Mouse (Mus musculus) T-helper 1 cell (primary cell): ENCODE data around the gene A930004D18Rik.

ENCODE experiments used
- in situ Hi-C: fragments of 300-600 bp; cut with MboI, MseI; formaldehyde crosslinking; loops from one replicate; pipeline ENCODE4 v1.15.1; 2025; ENCODE audit warnings: high pct_unique_total_duplicates

Gene A930004D18Rik

DNA sequence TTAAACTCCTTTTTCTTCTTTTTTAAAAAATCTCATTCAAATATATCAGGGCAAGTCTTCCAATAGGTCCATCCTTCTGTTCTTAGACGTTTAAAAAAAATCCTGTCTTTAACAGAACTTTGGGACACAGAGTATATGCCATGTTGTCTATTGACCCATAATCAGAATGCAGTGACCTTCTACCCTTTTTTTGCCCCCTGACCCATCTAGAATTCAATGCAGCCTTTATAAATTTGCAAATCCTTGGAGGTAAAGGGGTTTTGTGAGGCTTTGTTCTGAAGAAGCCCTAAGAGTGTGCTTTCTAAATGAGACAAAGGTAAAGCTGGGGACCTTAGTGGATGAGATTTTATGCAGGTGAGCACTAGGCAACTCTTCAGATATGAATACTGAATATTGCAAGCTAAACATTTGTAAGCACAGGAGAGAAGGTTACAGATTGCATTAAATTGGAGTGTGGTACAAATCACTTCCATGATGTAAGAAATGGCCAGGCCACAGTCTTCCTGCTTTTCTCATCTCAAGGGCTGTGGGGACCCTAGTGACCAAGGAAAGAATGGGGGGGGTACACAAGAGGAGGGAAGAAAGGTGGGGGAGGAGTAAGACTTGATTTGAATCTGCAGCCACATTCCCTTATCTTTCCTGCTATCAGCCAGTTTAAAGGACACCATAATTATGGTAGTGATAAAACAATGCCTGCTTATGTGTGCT is 15.9 kb upstream of the A930004D18Rik start:
- in situ Hi-C loops = no loop called here

DNA sequence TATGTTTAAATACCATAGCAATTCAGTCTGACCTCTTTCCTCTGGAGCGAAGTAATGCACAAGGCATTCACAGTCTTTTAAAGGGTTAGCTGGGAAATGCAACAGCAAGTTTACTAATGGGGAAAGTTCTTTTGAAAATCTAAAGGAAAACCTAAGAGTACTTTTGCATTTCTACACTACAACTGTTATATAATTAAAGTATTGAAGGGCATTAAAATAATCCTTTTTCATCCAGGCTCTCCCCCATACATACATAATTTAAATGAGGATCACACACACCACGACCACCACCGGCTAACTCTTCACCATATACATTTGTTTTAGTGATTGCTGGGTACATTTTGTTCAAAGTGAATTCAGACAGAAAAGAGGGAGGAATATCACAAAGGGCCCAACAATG is 15.0 kb upstream of the A930004D18Rik start:
- in situ Hi-C loops = no loop called here

DNA sequence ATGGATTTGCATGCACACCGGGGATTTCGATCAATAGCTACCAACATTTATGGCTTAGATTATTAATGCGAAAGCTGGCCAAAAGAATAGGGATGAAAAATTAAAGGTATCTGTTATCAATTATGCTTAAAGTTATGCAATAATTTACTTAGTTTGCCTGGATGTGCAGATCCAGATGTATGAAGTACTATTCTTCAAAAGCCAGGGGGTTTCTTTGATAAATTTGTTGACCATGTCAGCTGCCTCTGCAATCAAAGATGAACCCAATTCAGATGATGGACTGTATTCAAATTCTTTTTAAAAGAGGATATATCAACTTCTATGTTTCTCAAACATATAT is 14.3 kb upstream of the A930004D18Rik start:
- in situ Hi-C loops = no loop called here

DNA sequence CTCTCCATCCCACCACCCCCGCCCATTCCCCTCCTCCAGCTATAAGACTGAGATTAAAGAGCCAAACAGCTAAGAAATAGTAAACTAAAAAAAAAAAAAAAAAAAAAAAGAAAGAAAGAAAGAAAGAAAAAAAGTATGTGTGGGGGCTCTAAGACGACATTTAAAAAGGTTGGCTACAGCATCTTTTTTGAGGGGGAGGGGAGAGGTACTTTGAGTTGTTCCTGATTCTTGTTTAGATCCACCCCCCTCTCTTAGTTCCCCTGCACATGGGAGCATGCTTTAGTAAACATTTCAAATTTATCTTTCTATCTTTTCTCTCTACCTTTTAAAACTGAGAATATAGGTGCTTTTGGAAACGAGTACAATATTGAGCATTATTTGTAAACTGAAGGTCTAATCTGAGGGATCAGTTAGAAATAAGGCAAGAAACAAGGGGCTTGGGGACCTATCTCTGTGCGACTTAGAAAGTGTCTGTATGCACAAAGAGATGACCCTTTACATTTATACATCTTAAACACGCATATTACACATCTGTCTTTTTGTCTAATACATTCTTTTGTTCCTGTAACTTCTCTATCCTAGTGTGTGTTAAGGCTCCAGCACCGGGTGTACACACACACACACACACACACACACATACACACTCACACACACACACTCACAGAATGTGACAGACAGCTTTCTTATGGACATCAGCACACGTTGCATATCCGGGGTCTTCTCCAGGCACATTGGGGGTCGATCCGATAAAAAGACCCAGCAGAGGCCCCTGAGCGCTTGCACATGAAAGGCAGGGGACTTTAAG is 13.7 kb upstream of the A930004D18Rik start:
- in situ Hi-C loops = no loop called here

DNA sequence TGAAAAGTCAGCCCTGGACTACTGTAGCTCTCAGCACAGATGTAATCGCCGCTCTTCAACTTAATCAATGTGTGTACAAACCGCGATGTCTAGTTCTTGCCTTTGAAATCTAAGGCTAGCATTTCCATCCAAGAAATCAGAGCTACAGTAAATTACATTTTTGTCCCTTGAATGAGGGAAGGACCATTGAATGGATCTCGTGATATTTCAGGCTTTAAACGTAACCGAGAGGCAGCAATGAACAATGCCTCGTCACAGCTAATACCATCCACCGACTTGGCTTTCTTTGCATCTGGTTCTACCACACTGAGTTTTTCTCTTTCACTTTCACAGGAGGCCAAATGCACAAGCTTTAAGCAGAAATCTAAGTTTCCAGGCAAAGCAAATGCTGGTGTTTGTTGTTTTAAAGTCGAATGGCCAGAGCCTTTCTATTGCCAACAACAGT is 13.0 kb upstream of the A930004D18Rik start:
- in situ Hi-C loops = no loop called here

DNA sequence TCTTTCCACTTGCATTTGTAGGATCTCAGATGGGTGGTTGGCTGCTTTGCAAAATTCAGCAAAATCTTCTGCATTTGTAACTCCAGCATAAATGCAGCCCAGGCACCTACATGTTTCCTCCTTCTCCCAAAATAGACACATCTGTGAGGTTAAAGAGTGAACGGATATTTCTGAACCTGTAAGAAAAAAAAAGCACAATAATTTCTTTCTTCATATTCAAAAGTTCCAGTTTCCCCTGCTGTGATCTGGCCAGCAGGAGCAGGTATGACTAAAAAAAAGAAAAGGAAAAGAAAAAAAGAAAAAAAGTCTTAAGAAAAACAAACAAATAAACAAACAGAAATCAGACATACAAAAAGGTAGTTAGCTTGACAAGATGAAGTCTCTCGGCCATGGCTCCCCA is 12.5 kb upstream of the A930004D18Rik start:
- in situ Hi-C loops = no loop called here

DNA sequence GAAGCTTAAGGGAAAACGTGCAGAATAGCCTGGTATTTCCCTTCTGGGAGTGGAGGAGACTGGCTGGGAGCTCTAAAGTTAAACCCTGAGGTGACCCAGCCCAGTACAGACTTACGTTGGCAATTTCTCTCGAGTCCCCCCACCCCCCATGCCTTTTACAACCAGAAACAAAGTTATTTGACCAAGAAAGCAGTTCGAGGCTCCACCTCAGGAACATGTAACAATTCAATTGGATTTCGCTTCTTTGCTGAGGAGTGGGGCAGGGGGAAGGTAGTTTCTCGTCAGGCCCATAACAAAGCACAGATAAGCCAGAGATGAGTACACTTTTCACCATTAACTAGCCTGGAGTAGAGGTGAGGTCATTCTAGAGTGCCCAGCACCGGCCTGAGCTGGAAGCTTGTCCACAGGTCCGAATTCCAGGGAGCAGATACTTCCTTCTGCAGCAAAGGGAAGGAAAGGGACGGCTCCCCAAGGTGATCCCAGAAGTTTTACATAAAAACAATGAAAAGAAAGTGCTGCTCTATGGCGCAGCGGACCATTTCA is 11.8 kb upstream of the A930004D18Rik start:
- in situ Hi-C loops = no loop called here

DNA sequence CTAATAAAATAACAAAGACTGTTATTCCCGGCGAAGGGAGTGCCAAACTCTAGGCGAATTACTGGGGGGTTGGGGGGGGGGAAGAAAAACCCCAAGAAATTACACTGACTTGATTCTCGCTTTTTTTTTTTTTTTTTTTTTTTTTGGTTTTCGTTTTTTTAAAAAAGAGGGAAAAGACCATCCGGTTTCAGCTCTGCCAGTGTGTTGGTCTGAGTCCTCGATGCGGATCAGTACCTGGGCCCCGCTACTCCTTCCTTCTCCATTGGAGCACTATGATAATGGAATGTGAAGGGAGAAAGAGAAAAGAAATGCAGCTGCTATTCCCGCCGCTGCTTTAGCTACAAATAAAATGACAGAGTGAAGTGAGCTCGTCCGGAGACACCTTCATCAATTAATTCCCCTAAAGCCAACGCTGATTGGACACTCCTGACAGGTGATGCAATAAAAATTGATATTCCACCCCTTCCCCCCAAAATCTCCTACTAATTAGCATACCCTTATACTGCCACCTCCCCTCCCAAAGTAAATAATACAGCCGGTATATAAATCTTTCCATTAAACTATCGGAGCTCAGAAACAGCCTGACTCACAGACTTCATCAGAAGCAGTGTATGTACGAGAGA is 11.0 kb upstream of the A930004D18Rik start, which contains the start of gene Skida1:
Gene Skida1 (minus strand): TSS at position 599 of the 623 bp plus-strand sequence.
- in situ Hi-C loops = no loop called here

DNA sequence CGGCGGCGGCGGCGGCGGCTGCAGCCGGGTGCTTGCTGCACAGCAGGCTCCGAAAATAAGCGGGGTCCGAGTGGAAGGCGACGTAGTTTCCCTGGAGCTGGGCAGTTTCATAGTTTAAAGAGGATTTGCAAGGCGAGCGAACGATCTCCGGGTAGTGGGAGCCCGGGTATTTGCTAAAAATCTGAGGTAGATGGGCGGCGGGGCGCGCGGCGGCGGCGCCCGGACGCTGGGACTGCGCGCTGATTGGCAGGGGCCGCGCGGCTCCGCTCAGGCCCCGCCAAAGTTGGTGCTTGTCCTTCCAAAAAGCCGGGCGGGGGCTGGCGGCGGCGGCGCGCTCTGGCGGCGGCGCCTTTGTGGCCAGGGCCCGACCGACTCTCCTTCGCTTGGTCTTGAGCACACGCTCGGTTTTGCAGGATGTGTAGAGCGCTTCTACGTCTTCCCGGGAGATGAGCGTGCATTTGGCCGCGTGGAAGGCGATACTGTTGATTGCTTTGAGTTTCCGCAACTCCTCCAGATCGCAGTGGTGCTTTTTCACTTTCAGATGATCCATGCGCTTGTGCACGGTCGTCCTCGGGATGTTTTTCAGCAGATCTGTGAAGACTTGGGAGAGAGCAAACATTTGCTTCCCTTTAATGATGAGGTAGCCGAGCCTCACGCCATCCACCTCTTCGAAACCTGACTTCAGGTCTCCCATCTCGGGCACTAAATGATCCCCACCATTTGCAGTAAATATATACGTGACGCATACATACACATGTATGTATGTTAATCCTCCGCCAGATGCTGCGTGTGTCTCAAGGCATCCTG is 10.3 kb upstream of the A930004D18Rik start:
- in situ Hi-C loops = no loop called here

DNA sequence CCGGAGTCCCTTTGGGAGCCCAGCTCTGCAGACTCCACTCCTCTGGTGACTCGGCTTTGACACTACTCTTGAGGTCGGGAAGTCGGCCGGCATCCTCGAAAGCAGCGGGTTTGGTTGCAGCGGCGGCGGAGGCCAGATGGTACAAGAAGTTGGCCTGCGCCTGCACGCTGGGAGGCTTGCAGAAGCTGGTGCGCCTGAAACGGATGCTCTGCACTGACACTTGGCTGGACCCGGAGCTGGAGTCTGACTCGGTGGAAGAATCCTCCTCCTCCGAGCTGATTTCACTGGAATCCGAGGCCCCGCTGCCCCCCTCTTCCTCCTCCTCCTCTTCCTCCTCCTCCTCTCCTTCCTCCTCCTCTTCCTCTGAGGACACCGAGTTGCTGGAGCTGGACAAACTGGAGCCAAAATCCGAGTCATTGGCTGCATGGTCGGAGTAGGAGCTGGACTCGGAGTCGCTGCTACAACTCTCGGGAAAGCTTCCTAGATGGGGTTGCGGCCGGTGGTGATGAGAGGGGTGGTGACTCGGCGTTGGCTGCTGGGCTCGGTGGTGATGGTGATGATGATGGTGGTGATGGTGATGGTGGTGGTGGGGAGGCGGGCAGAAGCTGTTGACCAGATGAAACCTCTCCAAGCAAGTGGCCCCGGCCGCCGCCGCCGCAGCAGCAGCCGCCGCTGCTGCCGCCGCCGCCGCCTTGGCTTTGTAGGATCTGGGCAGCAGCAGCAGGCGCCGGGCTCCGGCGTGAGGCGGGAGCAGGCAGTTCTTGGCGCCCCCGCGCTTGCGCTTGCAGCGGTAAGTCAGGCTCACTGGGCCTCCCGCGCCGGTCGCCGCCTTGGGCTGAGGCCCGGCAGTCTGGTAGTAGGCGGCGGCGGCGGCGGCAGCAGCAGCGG is 9.5 kb upstream of the A930004D18Rik start:
- in situ Hi-C loops = no loop called here

DNA sequence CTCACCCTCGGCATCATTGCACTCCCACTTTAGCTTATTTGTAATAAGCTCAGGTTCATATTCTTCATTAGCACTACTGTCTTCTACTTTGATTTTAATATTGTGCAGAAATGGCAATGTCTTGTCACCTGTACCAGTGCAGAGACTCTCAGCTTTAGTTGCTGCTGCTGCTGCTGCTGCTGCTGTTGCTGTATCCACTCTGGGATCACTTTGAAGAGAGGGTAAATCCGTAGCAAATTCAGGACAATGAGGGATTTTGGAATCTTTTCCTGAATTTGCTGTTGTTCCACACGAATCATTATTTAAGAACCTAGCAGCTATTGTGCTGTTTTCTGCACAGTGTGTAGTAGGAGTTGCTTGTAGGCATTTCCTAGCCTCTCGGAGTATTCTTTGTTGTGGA is 8.6 kb upstream of the A930004D18Rik start:
- in situ Hi-C loops = no loop called here

DNA sequence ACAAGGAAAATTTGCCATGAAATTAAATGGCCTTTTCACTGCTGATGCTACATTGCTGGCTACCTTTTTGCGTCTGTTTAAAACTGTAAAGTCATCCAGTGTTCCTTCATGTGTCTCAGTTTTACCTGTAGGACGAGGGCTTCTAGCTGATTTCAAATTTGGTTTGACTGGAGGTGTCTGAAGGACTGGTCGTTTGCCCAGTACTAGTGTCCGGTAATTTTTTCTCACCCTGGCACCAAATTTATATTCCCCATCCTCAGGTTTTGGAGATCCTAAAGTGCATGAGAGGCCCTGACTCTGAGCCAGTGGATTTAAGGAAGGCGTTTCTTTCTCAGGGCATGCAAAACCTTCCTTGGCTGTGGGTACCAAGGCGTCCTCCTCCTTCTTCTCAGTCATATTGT is 8.2 kb upstream of the A930004D18Rik start:
- in situ Hi-C loops = no loop called here

DNA sequence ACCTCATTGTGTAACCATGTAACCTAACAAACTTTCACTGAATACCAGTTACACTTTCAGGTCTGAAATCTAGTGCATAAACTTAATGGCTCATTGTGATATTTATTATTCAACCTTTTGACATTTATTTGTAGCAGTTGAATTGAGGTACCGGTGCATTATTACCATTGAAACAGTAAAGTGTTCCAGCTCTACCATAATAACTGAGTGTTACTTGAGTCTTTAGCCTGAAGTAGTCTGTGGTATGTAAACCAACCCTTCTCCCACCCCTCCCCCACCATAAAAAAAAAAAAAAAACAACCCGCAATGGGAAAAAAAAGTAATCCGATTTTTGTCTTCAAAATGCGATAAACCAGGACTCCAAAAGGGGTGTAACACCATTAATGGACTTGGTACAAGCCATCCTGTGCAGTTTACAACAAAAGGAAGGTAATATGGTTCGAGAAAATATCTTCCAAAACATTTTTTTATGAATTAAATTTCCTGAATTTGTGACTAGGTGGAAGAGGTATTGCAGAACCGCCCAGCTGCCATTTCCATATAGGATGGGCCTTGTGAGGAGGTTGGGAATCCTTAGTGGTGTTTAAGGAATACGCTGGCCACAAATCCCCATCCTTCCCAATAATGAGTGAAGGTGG is 7.7 kb upstream of the A930004D18Rik start:
- in situ Hi-C loops = no loop called here

DNA sequence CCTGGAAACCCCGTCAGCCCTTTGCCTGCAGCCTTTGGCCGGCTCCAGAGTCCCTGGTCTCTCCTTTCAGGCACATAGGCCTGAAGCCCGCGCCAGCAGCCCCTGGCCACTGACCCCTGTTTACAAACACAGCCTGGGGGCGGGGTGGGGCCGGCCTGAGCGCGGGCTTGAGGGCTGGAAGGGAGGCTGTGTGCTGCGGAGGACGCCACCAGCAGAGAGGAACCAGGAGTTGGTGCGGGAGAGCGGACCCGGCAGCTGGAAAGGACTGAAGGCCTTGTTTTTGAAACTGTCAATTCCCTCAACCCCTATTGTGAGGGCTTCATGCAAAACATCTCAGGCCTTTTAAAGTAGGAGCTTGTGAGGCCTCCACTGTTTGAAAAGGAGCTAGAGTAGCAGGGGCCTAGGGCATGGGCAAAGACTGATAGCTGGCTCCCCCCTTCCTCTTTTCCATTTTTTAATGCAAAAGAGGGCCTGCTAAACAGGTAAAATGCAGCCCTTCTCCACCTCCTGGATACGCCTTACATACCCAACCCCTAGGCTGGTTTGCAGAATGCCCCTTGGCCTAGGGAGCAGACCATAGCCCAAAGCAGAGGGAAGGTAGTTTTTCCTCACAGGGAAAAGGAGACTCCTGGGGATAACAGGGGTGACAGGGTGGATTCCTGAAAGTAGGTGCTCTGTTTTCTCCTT is 3.8 kb upstream of the A930004D18Rik start:
- in situ Hi-C loops = no loop called here

DNA sequence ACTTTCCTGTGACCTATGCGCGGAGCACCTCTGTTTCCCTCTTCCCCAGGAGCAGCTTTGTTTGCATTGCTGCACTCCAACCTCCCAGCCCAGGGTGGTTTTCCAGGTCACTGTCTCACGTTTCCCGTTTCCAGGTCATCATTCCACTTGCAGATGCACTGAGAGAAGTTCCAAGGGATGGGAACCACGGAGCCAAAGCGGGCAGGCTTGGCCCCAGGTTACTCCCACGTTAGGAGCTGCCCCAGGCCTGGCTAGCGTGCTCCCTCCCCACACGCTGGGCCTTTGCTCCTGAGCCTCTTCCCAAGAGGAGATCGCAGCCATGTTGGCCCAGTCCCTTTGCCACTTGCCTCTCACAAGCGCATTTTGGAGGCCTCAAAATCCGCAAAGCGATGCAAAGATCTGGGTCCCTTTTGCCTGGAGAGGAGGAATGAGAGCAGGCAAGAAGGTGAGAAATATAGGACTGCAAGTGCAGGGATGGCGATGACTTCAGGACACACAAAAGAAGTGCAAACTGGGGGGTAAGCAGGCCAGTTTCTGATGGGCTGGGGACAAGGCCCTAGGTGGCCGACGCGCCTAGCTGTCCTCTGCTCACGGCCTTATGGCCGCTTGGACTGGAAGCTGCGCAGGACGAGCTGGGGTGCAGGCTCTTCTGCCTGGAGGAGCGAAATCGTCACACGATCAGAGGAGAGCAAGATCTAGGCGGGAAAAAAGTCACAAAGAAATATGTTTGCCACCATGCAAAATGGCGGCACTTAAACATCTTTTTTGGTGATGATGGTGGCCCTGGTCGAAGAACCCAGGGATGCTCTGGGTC is 3.0 kb upstream of the A930004D18Rik start:
- in situ Hi-C loops = no loop called here

DNA sequence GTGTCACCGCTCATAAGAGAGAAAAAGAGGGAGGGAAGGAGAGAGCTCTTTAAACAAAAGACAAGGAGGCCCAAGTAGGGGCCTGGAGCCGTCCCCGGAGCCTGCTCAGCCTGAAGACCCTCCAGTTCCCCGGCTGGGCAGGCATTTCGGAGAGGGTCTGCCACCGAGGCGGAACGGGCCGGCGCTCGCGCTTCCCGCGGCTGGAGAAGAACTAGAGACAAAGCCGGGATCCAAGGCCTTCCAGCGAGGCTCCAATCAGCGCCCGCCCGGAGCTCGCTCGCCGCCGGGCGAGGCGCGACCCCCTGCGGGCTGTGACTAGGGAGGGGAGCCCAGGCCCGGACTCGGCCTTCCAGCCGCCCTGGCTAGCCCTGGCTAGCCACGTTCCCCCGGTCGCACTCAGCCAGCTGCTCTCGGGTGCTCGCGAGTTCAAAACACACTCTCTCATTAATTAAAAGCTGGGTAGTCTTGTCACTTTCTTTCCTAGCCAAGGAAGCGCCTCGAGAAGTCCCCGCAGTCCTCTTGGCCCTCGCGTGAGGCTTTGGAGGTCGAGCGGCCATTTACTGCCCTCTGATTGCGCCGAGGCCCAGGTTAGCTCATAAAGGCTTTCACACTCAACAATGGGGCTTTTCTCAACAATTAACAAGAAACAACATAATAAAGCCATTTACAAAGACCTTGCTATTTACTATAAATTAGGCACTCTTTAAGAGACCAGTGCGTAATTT is 2.2 kb upstream of the A930004D18Rik start:
- in situ Hi-C loops = no loop called here

DNA sequence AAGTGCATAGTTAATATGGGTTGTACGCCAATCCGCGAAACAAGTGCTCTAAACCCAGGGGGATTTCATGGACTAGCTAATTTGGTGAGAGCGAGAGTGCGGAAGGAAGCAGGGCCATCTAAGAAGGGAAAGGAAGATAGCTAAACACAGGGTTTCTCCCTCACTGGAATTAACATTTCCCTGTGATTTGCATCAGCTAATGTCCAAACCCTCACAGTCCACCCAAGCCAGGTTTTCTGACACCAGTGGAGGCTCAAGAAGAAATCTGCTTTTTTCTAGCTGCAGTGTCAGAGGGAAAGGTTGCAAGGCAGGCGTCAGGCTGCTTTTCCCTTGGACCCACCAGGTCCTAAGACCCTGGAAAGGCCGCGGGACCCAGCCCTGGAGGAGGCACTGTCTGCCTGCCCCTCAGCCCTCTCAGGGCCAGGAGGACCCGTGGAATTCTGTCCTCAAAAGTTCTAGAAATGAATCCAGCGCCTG is 1.4 kb upstream of the A930004D18Rik start:
- in situ Hi-C loops = no loop called here
